Mouse (Mus musculus) adrenal gland, postnatal 14 days (tissue): Measurements from ENCODE around the gene Galk2. TPM values are rescaled to one million over a fixed set of nuclear protein-coding genes. Genes with fewer than 3 reads are reported as not detected.

Experiments
- DNase-seq: peaks from one replicate; pipeline ENCODE4 v3.0.0; 2021; ENCODE audit warnings: mixed read lengths
- total RNA-seq: library from RNA; stranded (reverse); gene quantifications from 2 replicates; pipeline ENCODE4 v1.2.3, GENCODE M21; 2021

Gene Galk2
- total RNA-seq, 1 experiment from 2014 or later, result 48.4 TPM

DNA sequence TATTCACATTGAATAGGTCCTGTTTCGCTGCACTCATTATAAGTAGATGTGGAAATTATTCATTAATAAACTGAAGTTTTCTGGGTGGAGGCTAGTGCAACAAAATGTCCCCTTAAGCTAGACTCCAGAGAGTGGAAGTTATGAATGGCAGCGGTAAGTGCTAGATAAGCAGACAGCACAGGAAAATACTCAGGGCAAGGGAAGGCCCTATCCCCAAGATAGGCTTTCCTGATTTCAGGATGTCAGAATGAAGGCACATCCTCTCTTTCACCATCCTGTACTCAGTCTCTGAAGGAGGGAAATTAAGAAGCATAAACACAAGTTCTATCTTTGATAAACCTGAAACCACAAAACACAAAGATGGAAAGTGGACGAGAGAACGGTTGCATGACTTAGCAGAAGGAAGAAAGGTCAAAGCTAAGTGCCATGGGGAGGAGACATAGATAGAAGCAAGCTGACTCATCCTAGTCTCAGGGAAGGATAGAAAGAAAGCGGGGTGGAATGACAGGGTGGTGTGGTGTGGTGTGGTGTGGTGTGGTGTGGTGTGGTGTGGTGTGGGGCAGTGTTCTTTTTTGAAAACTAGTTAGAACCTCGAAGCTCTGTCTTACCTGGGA is 42.0 kb downstream of the Galk2 start:
- DNase-seq, result peak; percentile 18

DNA sequence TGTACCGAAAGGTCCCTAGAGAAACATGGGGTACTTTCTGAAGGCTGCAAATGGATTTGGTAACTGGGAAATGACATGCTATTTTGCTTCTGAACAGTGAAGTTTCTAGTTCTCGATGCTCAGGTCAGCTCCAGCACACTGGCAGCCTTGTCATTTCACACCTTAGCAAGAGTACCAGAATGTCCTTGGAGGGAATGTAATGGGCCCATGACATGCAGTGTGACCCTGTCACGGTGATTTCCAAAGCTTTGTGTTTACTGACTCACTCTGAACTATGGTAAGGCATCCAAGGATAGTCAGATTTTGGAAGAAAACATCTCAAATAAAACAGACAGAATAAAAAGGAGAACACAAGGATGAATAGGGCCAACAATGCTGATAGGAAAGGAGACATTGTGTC is 42.5 kb downstream of the Galk2 start:
- DNase-seq, result peak; percentile 20

- no peak for DNase-seq
These were observed 47.6 kb downstream of the Galk2 start for GRCm38 (mm10) chr2:125906407-125907066.

- no peak for DNase-seq
These were observed 48.8 kb downstream of the Galk2 start for GRCm38 (mm10) chr2:125907580-125908255.

GRCm38 (mm10) chr2:125914167-125914566 is 55.3 kb downstream of the Galk2 start:
- no peak for DNase-seq

DNA sequence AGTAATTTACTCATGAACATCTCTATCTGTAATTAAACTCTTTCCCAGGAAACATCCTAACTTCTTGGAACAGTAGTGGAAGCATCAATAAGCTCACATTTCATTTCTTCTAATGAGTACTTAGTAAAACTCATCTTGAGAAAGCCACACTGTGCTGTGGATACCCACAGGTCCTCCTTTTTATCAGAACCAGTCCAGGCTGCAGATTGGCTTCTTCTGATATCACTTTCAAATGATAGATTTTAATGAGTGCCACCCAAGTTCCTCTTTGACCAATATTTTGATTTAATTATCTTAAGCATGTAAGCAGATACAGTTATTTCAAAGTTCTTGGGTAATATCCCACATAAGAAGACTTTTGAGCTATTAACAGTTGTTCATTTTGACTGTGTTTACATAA is 55.8 kb downstream of the Galk2 start:
- DNase-seq, result no peak

DNA sequence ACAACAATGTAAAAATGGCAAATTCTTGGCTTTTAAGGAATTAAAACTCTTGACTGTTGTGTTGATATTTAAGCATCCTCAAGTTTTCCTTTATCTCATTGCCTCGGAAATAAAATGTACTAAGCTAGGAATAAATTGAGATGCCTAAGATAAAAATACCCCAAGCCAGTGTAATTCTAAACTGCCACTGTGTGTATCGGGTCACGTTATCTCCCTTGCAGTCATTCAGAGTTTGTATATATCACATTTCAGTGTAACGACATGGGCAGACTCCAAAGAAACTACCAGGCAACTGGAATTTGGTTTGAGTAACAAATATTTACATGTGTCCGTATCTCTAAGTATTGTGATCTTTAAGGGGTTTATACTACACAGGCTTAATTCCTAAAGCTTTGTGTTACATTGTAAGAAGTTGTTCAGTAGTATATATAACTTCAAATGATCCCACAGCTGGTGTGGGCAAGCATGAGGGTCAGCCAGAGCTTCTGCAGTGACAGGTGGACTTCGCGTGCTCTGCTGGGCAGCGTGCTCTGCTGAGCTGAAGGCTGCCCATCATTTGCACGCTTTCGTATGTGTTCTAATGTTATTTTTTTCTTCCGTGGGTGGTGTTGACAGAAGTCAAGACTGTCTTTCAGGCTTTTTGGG is 57.9 kb downstream of the Galk2 start:
- no peak for DNase-seq

GRCm38 (mm10) chr2:125917297-125917679 is 58.4 kb downstream of the Galk2 start:
- no peak for DNase-seq

DNA sequence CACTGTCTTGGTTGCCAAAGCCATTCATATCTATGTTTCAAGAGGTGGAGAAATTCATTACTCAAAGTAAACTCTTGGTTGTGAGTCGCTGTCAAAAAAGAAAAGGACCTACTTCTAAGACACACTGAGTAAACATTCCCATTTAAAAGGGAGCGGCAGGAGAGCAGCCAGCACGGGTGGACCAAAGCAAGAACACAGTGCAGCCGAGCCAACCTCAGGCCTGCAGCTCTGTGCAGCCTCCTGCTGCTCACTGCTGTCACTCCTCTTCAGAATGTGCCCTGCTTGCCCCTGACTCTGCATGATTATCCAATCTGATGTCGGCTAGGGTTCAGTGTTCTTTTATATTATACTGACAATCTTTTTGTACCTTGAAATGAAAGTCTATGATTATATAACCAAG is 62.4 kb downstream of the Galk2 start:
- no peak for DNase-seq

GRCm38 (mm10) chr2:125922149-125922548 is 63.2 kb downstream of the Galk2 start:
- DNase-seq, result no peak

- DNase-seq, result peak; percentile 58
These were observed 64.0 kb downstream of the Galk2 start for GRCm38 (mm10) chr2:125922877-125923276.

DNA sequence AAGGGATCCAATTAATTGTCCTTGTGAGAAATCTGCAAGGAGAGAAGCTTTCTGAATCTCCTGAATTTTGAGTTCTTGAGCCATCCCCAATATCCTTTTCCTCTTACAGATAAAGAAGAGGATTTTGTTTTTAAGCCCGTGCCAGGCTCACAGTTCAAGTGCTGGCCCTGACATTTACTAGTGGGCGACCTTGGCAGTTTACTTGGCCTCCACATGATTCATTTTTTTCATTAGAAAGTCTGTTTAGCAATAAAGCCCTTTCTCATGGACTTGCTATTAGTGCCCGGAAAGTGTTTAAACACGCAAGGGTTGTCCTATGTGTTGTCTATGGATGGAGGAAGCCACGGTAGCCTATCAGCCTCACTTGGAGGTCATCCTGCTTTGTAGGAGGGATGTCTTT is 64.4 kb downstream of the Galk2 start:
- DNase-seq, result peak; percentile 72

- no peak for DNase-seq
These were observed 65.6 kb downstream of the Galk2 start for GRCm38 (mm10) chr2:125924554-125924953.

DNA sequence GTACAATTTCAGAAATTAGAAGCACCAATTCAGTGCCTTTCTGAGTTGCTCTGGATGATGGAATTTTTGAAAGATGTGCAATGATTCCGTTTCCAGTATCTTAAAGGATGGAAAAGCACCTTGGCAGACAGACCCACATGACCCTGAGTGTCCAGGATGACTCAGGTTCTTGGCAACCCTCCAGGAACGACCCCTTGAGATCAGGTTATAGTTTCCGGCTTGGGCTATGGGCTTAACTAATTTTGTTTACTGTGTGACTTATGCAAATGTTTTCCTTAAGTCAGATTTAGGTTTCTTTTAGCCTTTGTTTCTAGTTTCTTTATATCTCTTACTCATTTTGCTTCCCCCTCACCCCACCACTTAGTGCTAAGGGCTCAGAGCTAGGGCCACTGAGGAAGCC is 66.2 kb downstream of the Galk2 start:
- peak; percentile 14 for DNase-seq

- no peak for DNase-seq
These were observed 70.5 kb downstream of the Galk2 start for GRCm38 (mm10) chr2:125929396-125929795.

DNA sequence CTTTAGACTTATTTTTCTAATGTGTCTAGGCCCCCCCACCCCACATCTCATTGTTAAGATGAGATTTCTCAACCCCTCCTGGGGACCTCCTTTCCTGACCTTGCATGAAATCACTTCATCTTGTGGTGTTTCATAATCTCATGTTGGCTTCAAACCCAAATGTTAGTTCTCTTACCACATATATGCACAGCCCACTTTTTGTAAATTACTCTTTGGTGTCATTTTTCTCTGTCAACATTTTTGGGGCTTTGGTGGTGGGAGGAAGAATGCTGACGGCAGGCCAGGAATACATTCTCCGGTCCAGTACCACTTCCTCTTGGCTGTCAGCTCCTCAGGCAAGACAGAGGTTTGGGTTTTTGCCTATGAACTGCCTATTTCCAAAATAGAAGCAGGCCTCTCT is 71.0 kb downstream of the Galk2 start:
- peak; percentile 9 for DNase-seq

- DNase-seq, result no peak
These were observed 72.3 kb downstream of the Galk2 start for GRCm38 (mm10) chr2:125931193-125931592.

DNA sequence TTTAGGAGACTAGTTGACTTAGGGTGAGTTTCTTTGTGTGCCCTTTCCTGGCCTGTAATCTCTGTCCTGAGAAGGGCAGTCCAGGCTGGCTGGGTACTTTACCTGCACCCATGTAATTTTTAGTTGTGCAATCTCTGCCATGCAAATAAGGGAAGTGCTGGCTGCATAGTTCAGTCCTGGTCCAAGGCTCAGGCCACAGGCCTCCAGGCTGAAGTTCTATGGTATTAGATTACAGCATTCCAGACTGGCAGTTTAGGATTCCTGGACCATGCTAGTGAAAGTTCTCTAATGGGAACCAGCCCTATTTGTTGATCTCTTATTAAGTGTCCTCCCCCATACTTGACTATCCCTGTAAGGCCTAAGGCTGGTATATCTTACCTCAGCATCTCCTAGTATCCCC is 73.8 kb downstream of the Galk2 start:
- DNase-seq, result no peak

DNA sequence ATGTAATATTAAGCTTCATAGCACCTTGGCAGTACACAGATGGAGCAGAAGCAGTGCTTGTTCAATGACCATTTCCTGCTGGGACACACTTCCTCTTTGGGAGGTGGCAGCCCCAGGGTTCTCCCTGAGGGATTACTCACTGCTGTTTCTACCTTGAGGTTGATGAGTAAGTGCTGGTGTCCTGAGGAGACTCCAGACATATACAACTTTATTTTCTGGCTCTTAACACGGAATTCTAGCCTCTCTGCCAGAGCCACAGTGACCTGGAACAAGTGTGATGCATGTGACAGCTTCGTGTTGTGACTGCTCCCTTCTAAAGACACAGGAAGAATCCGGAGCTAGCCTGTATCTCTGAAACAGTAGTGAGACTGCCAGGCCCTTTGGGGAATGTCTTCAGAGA is 75.1 kb downstream of the Galk2 start:
- DNase-seq, result peak; percentile 44

GRCm38 (mm10) chr2:125936396-125936795 is 77.5 kb downstream of the Galk2 start:
- DNase-seq, result peak; percentile 37

DNA sequence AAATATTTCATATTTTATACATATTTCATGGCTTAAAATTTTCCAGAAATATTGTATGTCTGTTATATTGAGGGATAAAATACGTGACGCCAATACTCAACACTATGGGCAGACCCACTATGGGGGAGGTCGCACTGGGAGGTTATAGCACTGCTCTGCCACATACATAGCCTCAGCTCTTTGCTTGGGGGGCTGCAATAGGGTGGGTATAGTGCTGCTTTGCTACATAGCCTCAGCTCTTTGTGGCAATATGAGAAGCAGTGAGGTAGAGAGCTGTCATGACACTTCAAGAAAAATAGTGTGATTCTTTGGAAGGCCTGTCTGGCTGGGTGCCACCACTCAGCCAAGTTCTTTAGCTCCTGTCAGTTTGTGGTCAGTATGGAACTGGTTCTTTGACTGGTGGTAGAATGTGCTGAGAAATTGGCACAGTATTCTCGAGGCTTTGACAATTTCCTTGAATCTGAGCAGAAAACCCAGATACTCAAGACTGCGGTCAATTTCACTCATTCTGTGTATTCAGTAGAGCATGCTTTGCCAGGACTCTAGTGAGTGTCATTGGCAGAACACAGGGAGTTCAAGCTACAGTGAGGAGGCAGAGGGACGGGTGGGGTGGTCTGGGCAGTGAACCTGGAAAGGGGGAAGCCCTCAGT is 80.2 kb downstream of the Galk2 start:
- DNase-seq, result no peak

DNA sequence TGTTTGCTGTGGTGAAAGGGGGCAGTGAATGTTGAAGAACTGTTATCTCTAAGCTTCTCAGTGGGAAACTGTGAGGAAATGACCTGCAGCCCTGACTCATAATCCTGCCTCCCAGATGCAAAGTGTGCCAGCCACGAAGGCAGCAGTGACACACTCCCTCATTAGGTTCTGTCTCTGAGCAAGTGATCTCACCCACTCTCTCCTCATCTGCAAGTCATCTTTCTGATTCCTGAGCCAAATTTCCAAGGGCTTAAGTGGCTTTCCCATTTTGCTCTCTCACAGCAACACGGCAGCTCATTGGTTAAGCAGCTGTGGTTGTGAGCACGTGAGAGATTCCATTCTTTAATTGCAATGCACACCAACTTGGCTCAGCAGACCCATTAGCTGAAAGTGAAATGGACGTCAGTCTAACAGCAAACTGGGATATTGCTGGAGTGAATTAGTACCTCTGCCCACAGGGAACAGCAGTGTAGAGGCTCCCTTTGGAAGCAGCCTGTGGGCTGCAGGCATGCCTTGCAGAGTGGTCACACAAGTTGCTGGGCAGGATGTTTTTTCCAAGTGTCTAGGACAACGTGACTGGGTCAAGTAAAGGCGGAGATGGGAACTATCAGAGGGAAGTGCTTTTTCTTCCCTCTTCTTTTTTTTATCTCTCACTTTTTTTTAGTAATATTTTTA is 82.3 kb downstream of the Galk2 start:
- peak; percentile 64 for DNase-seq
